Mouse (Mus musculus): ENCODE results near the gene Ptprg. TPM values are rescaled to one million over a fixed set of nuclear protein-coding genes. Genes with fewer than 3 reads are reported as not detected.
A peak's percentile ranks its signal among the peaks of the same experiment; 100 is the strongest.

Ptprg gene
- polyA plus RNA-seq, 1 experiment from 2014 or later: 27.1 TPM

- 61% methylated on average over 4 of the region's 4 CpGs for WGBS
- no peaks in the 10 kb centered on the region for H3K9me3 ChIP-seq (replicated peaks; ENCODE audit: control insufficient read depth, low read length)
- no peak overlapping the region for H3K9ac ChIP-seq (ENCODE audit: low read length)
- H3K36me3 ChIP-seq (ENCODE audit: control insufficient read depth, insufficient read depth, low read length): no peaks in the 10 kb centered on the region
- no peak overlapping the region for H3K27ac ChIP-seq (ENCODE audit: low read depth, low read length)
- no peaks in the 10 kb centered on the region; the same call in 1 of the 2 replicates for H3K4me1 ChIP-seq (ENCODE audit: control insufficient read depth, insufficient read depth, low read length)
- H3K4me3 ChIP-seq (ENCODE audit: low read depth, low read length): no peak overlapping the region
- no peak overlapping the region for H3K4me2 ChIP-seq (ENCODE audit: low read length)
- DNase-seq (ENCODE audit: low spot score) (no peak), ATAC-seq (no peak)
- H3K27me3 ChIP-seq (replicated peaks; ENCODE audit: control insufficient read depth, insufficient read depth, low read length): no peaks in the 10 kb centered on the region
Measured at GRCm38 (mm10) chr14:11828086-11828485, 274.8 kb downstream of the Ptprg start.

GRCm38 (mm10) chr14:11833678-11834077, 280.3 kb downstream of the Ptprg start:
- no peak overlapping the region for H3K4me2 ChIP-seq (ENCODE audit: low read length)
- WGBS: 91% methylated on average over 3 of the region's 3 CpGs
- H3K27ac ChIP-seq (ENCODE audit: low read depth, low read length): no peak overlapping the region
- no peaks in the 10 kb centered on the region for H3K9me3 ChIP-seq (replicated peaks; ENCODE audit: control insufficient read depth, low read length)
- no peaks in the 10 kb centered on the region for H3K36me3 ChIP-seq (ENCODE audit: control insufficient read depth, insufficient read depth, low read length)
- no peak for ATAC-seq
- no peak overlapping the region for H3K9ac ChIP-seq (ENCODE audit: low read length)
- no peak overlapping the region for H3K4me3 ChIP-seq (ENCODE audit: low read depth, low read length)
- H3K27me3 ChIP-seq (replicated peaks; ENCODE audit: control insufficient read depth, insufficient read depth, low read length): no peaks in the 10 kb centered on the region
- no peaks in the 10 kb centered on the region for H3K4me1 ChIP-seq (ENCODE audit: control insufficient read depth, insufficient read depth, low read length)
- no peak for DNase-seq (ENCODE audit: low spot score)

GRCm38 (mm10) chr14:11835706-11836445, 282.5 kb downstream of the Ptprg start:
- WGBS: 69% methylated on average over 12 of the region's 12 CpGs
- no peak overlapping the region for H3K9ac ChIP-seq (ENCODE audit: low read length)
- H3K36me3 ChIP-seq (ENCODE audit: control insufficient read depth, insufficient read depth, low read length): no peaks in the 10 kb centered on the region

GRCm38 (mm10) chr14:11837714-11838113, 284.4 kb downstream of the Ptprg start:
- Histone ChIP-seq H3K36me3 (ENCODE audit: control insufficient read depth, insufficient read depth, low read length) (no peaks in the 10 kb centered on the region), H3K4me3 (ENCODE audit: low read depth, low read length) (no peak overlapping the region), H3K27me3 (replicated peaks; ENCODE audit: control insufficient read depth, insufficient read depth, low read length) (no peaks in the 10 kb centered on the region), H3K4me1 (ENCODE audit: control insufficient read depth, insufficient read depth, low read length) (no peaks in the 10 kb centered on the region), H3K9me3 (replicated peaks; ENCODE audit: control insufficient read depth, low read length) (no peaks in the 10 kb centered on the region), H3K27ac (ENCODE audit: low read depth, low read length) (no peak overlapping the region), H3K9ac (ENCODE audit: low read length) (no peak overlapping the region), H3K4me2 (ENCODE audit: low read length) (no peak overlapping the region)
- no peak for ATAC-seq
- 87% methylated on average over 1 of the region's 1 CpGs for WGBS
- DNase-seq (ENCODE audit: low spot score): no peak

More at GRCm38 (mm10) chr14:11835706-11836445, 282.5 kb downstream of the Ptprg start:
- Histone ChIP-seq H3K4me3 (ENCODE audit: low read depth, low read length) (no peak overlapping the region), H3K27ac (ENCODE audit: low read depth, low read length) (no peak overlapping the region), H3K4me1 (ENCODE audit: control insufficient read depth, insufficient read depth, low read length) (no peaks in the 10 kb centered on the region), H3K27me3 (replicated peaks; ENCODE audit: control insufficient read depth, insufficient read depth, low read length) (no peaks in the 10 kb centered on the region), H3K4me2 (ENCODE audit: low read length) (no peak overlapping the region), H3K9me3 (replicated peaks; ENCODE audit: control insufficient read depth, low read length) (no peaks in the 10 kb centered on the region)
- ATAC-seq (no peak), DNase-seq (ENCODE audit: low spot score) (no peak)

GRCm38 (mm10) chr14:11841621-11842020, 288.3 kb downstream of the Ptprg start:
- Histone ChIP-seq H3K36me3 (ENCODE audit: control insufficient read depth, insufficient read depth, low read length) (no peaks in the 10 kb centered on the region), H3K9ac (ENCODE audit: low read length) (no peak overlapping the region), H3K27ac (ENCODE audit: low read depth, low read length) (no peak overlapping the region), H3K4me1 (ENCODE audit: control insufficient read depth, insufficient read depth, low read length) (no peaks in the 10 kb centered on the region), H3K27me3 (replicated peaks; ENCODE audit: control insufficient read depth, insufficient read depth, low read length) (no peaks in the 10 kb centered on the region), H3K9me3 (replicated peaks; ENCODE audit: control insufficient read depth, low read length) (no peaks in the 10 kb centered on the region), H3K4me3 (ENCODE audit: low read depth, low read length) (no peak overlapping the region), H3K4me2 (ENCODE audit: low read length) (no peak overlapping the region)
- DNase-seq (ENCODE audit: low spot score): no peak
- no peak for ATAC-seq
- WGBS: 89% methylated on average over 4 of the region's 4 CpGs

- no peak overlapping the region for H3K9ac ChIP-seq (ENCODE audit: low read length)
- DNase-seq (ENCODE audit: low spot score): peak; percentile 20
- H3K4me2 ChIP-seq (ENCODE audit: low read length): no peak overlapping the region
- no peak for ATAC-seq
- no peak overlapping the region for H3K4me3 ChIP-seq (ENCODE audit: low read depth, low read length)
- WGBS: 48% methylated on average over 3 of the region's 3 CpGs
- H3K27ac ChIP-seq (ENCODE audit: low read depth, low read length): no peak overlapping the region
- no peaks in the 10 kb centered on the region for H3K9me3 ChIP-seq (replicated peaks; ENCODE audit: control insufficient read depth, low read length)
- H3K4me1 ChIP-seq (ENCODE audit: control insufficient read depth, insufficient read depth, low read length): no peaks in the 10 kb centered on the region
- no peaks in the 10 kb centered on the region for H3K27me3 ChIP-seq (replicated peaks; ENCODE audit: control insufficient read depth, insufficient read depth, low read length)
- H3K36me3 ChIP-seq (ENCODE audit: control insufficient read depth, insufficient read depth, low read length): no peaks in the 10 kb centered on the region
Measured at GRCm38 (mm10) chr14:11852896-11853295, 299.6 kb downstream of the Ptprg start.

- no peaks in the 10 kb centered on the region for H3K27me3 ChIP-seq (replicated peaks; ENCODE audit: control insufficient read depth, insufficient read depth, low read length)
- H3K36me3 ChIP-seq (ENCODE audit: control insufficient read depth, insufficient read depth, low read length): no peaks in the 10 kb centered on the region
- H3K4me1 ChIP-seq (ENCODE audit: control insufficient read depth, insufficient read depth, low read length): 0 out of 2 replicates have a peak, but pooled peaks cover 2% of the 10 kb centered on the region
- H3K27ac ChIP-seq (ENCODE audit: low read depth, low read length): no peak overlapping the region
- no peak overlapping the region for H3K4me2 ChIP-seq (ENCODE audit: low read length)
- no peak for ATAC-seq
- H3K9me3 ChIP-seq (replicated peaks; ENCODE audit: control insufficient read depth, low read length): no peaks in the 10 kb centered on the region
- H3K9ac ChIP-seq (ENCODE audit: low read length): no peak overlapping the region
- no peak overlapping the region for H3K4me3 ChIP-seq (ENCODE audit: low read depth, low read length)
- DNase-seq (ENCODE audit: low spot score): no peak
Measured at GRCm38 (mm10) chr14:11855499-11855898, 302.2 kb downstream of the Ptprg start.

GRCm38 (mm10) chr14:11857928-11858481, 304.7 kb downstream of the Ptprg start:
- Histone ChIP-seq H3K9ac (ENCODE audit: low read length) (no peak overlapping the region), H3K4me1 (ENCODE audit: control insufficient read depth, insufficient read depth, low read length) (0 out of 2 replicates have a peak, but pooled peaks cover 2% of the 10 kb centered on the region), H3K27me3 (replicated peaks; ENCODE audit: control insufficient read depth, insufficient read depth, low read length) (no peaks in the 10 kb centered on the region), H3K9me3 (replicated peaks; ENCODE audit: control insufficient read depth, low read length) (no peaks in the 10 kb centered on the region), H3K4me3 (ENCODE audit: low read depth, low read length) (no peak overlapping the region), H3K27ac (ENCODE audit: low read depth, low read length) (no peak overlapping the region), H3K36me3 (ENCODE audit: control insufficient read depth, insufficient read depth, low read length) (no peaks in the 10 kb centered on the region), H3K4me2 (ENCODE audit: low read length) (no peak overlapping the region)
- no peak for DNase-seq (ENCODE audit: low spot score)
- no peak for ATAC-seq
- WGBS: 64% methylated on average over 3 of the region's 3 CpGs

GRCm38 (mm10) chr14:11863286-11863685, 310.0 kb downstream of the Ptprg start:
- Histone ChIP-seq H3K4me1 (ENCODE audit: control insufficient read depth, insufficient read depth, low read length) (no peaks in the 10 kb centered on the region), H3K4me3 (ENCODE audit: low read depth, low read length) (no peak overlapping the region), H3K27ac (ENCODE audit: low read depth, low read length) (no peak overlapping the region), H3K36me3 (ENCODE audit: control insufficient read depth, insufficient read depth, low read length) (no peaks in the 10 kb centered on the region), H3K9me3 (replicated peaks; ENCODE audit: control insufficient read depth, low read length) (no peaks in the 10 kb centered on the region), H3K9ac (ENCODE audit: low read length) (no peak overlapping the region), H3K27me3 (replicated peaks; ENCODE audit: control insufficient read depth, insufficient read depth, low read length) (no peaks in the 10 kb centered on the region), H3K4me2 (ENCODE audit: low read length) (no peak overlapping the region)
- ATAC-seq: no peak
- WGBS: 91% methylated on average over 3 of the region's 3 CpGs
- no peak for DNase-seq (ENCODE audit: low spot score)

Data from forebrain, embryonic 14.5 days (tissue).